Mouse (Mus musculus) G1E (cell line): ENCODE data around the gene Adarb1.

Experiments used
- CTCF ChIP-seq: IDR thresholded peaks from 2 replicates; pipeline ENCODE4 v1.5.1; 2012; ENCODE audit warnings: low read depth, low read length, inconsistent platforms, mixed read lengths
- GATA1 ChIP-seq: IDR thresholded peaks from 2 replicates; pipeline ENCODE4 v1.6.1; 2012; ENCODE audit warnings: borderline replicate concordance, low read length, inconsistent platforms, mixed read lengths
- POLR2AphosphoS5 ChIP-seq: IDR thresholded peaks from 2 replicates; pipeline ENCODE4 v1.6.1; 2012; ENCODE audit warnings: low read depth, low read length, inconsistent platforms; ENCODE audit not compliant: insufficient replicate concordance
- TAL1 ChIP-seq: conservative IDR thresholded peaks from 2 replicates; pipeline ENCODE4 v1.6.1; 2012; ENCODE audit warnings: low read depth, low read length, inconsistent platforms, mixed read lengths

GRCm38 (mm10) chr10:77442250-77442649 is 24.2 kb upstream of the Adarb1 start:
- no peak for TF ChIP-seq CTCF
- TF ChIP-seq TAL1 = no peak
- no peak for TF ChIP-seq GATA1
- TF ChIP-seq POLR2AphosphoS5 = no peak
